Mouse (Mus musculus) kidney, adult 18-20 months (tissue): ENCODE results near the gene Zrsr2.
A peak's percentile ranks its signal among the peaks of the same experiment; 100 is the strongest.

ENCODE experiments used
- DNase-seq: peaks from one replicate; pipeline ENCODE4 v3.0.0; 2021

The Zrsr2 gene

GRCm38 (mm10) chrX:163958467-163958875 lies at the start of gene Zrsr2:
Gene Zrsr2, minus strand, starts transcription at chrX:163958661.
- DNase-seq = peak; percentile 82

GRCm38 (mm10) chrX:164004809-164005208 lies 46.3 kb upstream of the Zrsr2 start:
- no peak for DNase-seq

- DNase-seq = no peak
These were observed 41.4 kb upstream of the Zrsr2 start for GRCm38 (mm10) chrX:163999848-164000247.

GRCm38 (mm10) chrX:163996754-163997153 lies 38.3 kb upstream of the Zrsr2 start:
- DNase-seq = no peak

GRCm38 (mm10) chrX:163987718-163988374 lies 29.4 kb upstream of the Zrsr2 start:
- no peak for DNase-seq

GRCm38 (mm10) chrX:163982129-163982528 lies 23.7 kb upstream of the Zrsr2 start:
- DNase-seq = no peak

- DNase-seq = no peak
These were observed 23.0 kb upstream of the Zrsr2 start for GRCm38 (mm10) chrX:163981500-163981899.

GRCm38 (mm10) chrX:163981092-163981491 lies 22.6 kb upstream of the Zrsr2 start:
- no peak for DNase-seq

GRCm38 (mm10) chrX:163957803-163958466 lies 526 bp downstream of the Zrsr2 start:
- DNase-seq = peak; percentile 61

GRCm38 (mm10) chrX:163957381-163957780 lies 1.1 kb downstream of the Zrsr2 start:
- no peak for DNase-seq

GRCm38 (mm10) chrX:163951618-163952017 lies 6.8 kb downstream of the Zrsr2 start:
- no peak for DNase-seq

- DNase-seq = no peak
These were observed 14.1 kb downstream of the Zrsr2 start for GRCm38 (mm10) chrX:163944381-163944780.

GRCm38 (mm10) chrX:163938587-163938986 lies 19.9 kb downstream of the Zrsr2 start:
- DNase-seq = no peak

GRCm38 (mm10) chrX:163934731-163935130 lies 23.7 kb downstream of the Zrsr2 start:
- DNase-seq = no peak

GRCm38 (mm10) chrX:163929550-163929949 lies 28.9 kb downstream of the Zrsr2 start:
- DNase-seq = no peak

GRCm38 (mm10) chrX:163912791-163913190 lies 45.7 kb downstream of the Zrsr2 start:
- DNase-seq = no peak

- peak; percentile 33 for DNase-seq
These were observed 49.1 kb downstream of the Zrsr2 start for GRCm38 (mm10) chrX:163909381-163909780.

GRCm38 (mm10) chrX:163908337-163909250 lies 49.9 kb downstream of the Zrsr2 start, which contains the start of gene Ap1s2:
Gene Ap1s2, plus strand, starts transcription at chrX:163909017.
- DNase-seq = peak; percentile 93

GRCm38 (mm10) chrX:163908003-163908336 lies 50.5 kb downstream of the Zrsr2 start:
- DNase-seq = no peak

GRCm38 (mm10) chrX:163906861-163907260 lies 51.6 kb downstream of the Zrsr2 start:
- no peak for DNase-seq

- no peak for DNase-seq
These were observed 58.9 kb downstream of the Zrsr2 start for GRCm38 (mm10) chrX:163899431-163900020.

- DNase-seq = no peak
These were observed 61.1 kb downstream of the Zrsr2 start for GRCm38 (mm10) chrX:163897354-163897753.

GRCm38 (mm10) chrX:163885539-163885981 lies 72.9 kb downstream of the Zrsr2 start:
- DNase-seq = no peak
